Mouse (Mus musculus) erythroblast, embryonic 14.5 days (primary cell): Measurements from ENCODE around the gene Tlk2.

Experiments used
- GATA1 ChIP-seq: IDR thresholded peaks from 2 replicates; pipeline ENCODE4 v1.6.1; 2012; ENCODE audit warnings: low read length, inconsistent platforms, mixed read lengths
- TAL1 ChIP-seq: IDR thresholded peaks from 3 replicates; pipeline ENCODE4 v1.6.1; 2012; ENCODE audit warnings: low read length, inconsistent platforms, mixed read lengths

DNA sequence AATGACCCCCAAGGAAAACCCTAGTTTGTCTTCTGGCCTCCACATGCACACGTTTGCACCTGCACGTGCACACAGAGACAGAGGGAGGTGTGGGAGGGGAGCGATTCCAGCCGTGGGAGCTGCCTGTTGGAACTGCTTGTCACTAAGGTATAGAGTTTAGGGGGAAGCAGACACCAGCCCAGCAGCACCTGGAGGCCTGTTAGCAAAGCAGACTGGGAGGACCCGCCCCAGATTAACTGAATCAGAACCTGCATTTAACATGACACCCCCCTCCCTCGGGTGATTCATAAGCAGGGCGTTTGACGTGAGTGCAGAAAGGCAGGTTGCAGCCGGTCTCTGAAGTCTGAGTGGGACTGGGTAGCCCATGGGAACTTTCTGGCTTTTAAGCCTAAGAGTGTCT is 151.4 kb downstream of the Tlk2 start:
- no peak for TF ChIP-seq GATA1
- TF ChIP-seq TAL1, result no peak
